Mouse (Mus musculus) intestine, embryonic 14.5 days (tissue): ENCODE measurements at regions not wholly inside any gene's neighbourhood (a gene's known extent, or its start where the extent isn't known, plus 50 kb on each side); places are given as distances from the start of the nearest gene placed in this dataset.

Experiments
- ATAC-seq: fragments of 200-750 bp; cut with Nextera tagmentation; replicated peaks from 2 replicates; pipeline ENCODE4 v1.8.0; 2017; ENCODE audit warnings: low read depth, moderate number of reproducible peaks, moderate TSS enrichment, moderate library complexity; ENCODE audit not compliant: low FRiP score, low TSS enrichment
- DNase-seq: peaks from one replicate; pipeline ENCODE4 v3.0.0-alpha.2; 2018; ENCODE audit warnings: low spot score
- H3K27ac ChIP-seq: fragments of 300-500 bp; sonication (generic); 2 replicates; pipeline ENCODE4 v1.5.1; 2014; ENCODE audit warnings: low read depth, mild to moderate bottlenecking, control low read depth
- H3K27me3 ChIP-seq: fragments of 300-500 bp; sonication (generic); replicated peaks from 2 replicates; pipeline ENCODE4 v1.6.1; 2014; ENCODE audit warnings: low read length, control low read depth; ENCODE audit not compliant: control insufficient read depth, insufficient read depth
- H3K36me3 ChIP-seq: fragments of 300-500 bp; sonication (generic); 2 replicates; pipeline ENCODE4 v1.6.1; 2014; ENCODE audit warnings: low read length, control low read depth; ENCODE audit not compliant: control insufficient read depth, insufficient read depth
- H3K4me1 ChIP-seq: fragments of 300-500 bp; sonication (generic); replicated peaks from 2 replicates; pipeline ENCODE4 v1.6.1; 2014; ENCODE audit warnings: low read length, control low read depth, mixed read lengths; ENCODE audit not compliant: control insufficient read depth, insufficient read depth
- H3K4me2 ChIP-seq: fragments of 300-500 bp; sonication (generic); 2 replicates; pipeline ENCODE4 v1.6.1; 2014; ENCODE audit warnings: low read length
- H3K4me3 ChIP-seq: fragments of 300-500 bp; sonication (generic); 2 replicates; pipeline ENCODE4 v1.5.1; 2014; ENCODE audit warnings: low read depth, low read length, control low read depth, mixed read lengths
- H3K9ac ChIP-seq: fragments of 300-500 bp; sonication (generic); 2 replicates; pipeline ENCODE4 v1.6.1; 2014; ENCODE audit warnings: mild to moderate bottlenecking, low read length
- H3K9me3 ChIP-seq: fragments of 300-500 bp; sonication (generic); 2 replicates; pipeline ENCODE4 v1.6.1; 2016; ENCODE audit warnings: low read length, control low read depth; ENCODE audit not compliant: control insufficient read depth
- WGBS: fragments of 180-500 bp; shearing (Covaris S2); extraction: QIAGEN DNeasy Blood & Tissue Kit; methylation state at CpG from one replicate; pipeline ENCODE4 v1.1.7; 2014; 5-methylcytosine and 5-hydroxymethylcytosine counted together

GRCm38 (mm10) chr5:73904146-73904811, 164.0 kb downstream of the Usp46 start:
- 90% methylated on average over 8 of the region's 8 CpGs for WGBS
- no peaks in the 10 kb centered on the region for H3K36me3 ChIP-seq
- H3K9ac ChIP-seq: no peak overlapping the region
- H3K4me1 ChIP-seq: peaks cover 3% of the 10 kb centered on the region; the same call in 1 of the 2 replicates
- H3K27ac ChIP-seq: no peak overlapping the region
- no peak overlapping the region for H3K4me3 ChIP-seq
- no peak for DNase-seq
- H3K27me3 ChIP-seq: no peaks in the 10 kb centered on the region
- ATAC-seq: no peak
- H3K9me3 ChIP-seq: no peaks in the 10 kb centered on the region
- no peak overlapping the region for H3K4me2 ChIP-seq

DNA sequence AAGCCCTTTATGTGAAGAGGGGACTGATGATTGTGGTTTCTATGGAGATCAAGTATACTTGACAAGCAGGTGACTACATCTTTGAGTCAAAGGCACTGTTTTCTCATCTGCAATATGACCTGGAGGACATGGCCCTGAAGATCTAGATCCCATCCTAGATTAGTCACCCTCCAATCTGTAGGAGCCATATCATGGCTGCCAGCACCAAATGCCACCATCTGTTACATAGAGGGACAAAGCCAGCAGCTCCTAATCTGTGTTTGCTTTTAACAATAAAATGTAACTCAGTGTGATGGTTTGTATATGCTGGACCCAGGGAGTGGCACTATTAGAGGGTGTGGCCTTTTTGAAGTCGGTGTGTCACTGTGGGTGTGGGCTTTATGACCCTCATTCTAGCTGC, 156.1 kb downstream of the Usp46 start:
- H3K27ac ChIP-seq: no peak overlapping the region
- H3K27me3 ChIP-seq: no peaks in the 10 kb centered on the region
- 0 out of 2 replicates have a peak, but pooled peaks have one; percentile 53 for ATAC-seq
- H3K9me3 ChIP-seq: no peaks in the 10 kb centered on the region
- 52% methylated on average over 1 of the region's 1 CpGs for WGBS
- H3K36me3 ChIP-seq: no peaks in the 10 kb centered on the region
- no peak overlapping the region for H3K4me2 ChIP-seq
- DNase-seq: no peak
- H3K4me1 ChIP-seq: no peaks in the 10 kb centered on the region
- H3K9ac ChIP-seq: no peak overlapping the region
- no peak overlapping the region for H3K4me3 ChIP-seq

- 64% methylated on average over 6 of the region's 6 CpGs for WGBS
- no peak for ATAC-seq
These were observed 155.1 kb downstream of the Usp46 start for GRCm38 (mm10) chr5:73913116-73913515.

GRCm38 (mm10) chr5:73918011-73918410, 150.2 kb downstream of the Usp46 start:
- Histone ChIP-seq H3K4me1 (no peaks in the 10 kb centered on the region), H3K27me3 (no peaks in the 10 kb centered on the region), H3K4me2 (no peak overlapping the region), H3K4me3 (no peak overlapping the region), H3K9me3 (no peaks in the 10 kb centered on the region), H3K36me3 (no peaks in the 10 kb centered on the region), H3K27ac (no peak overlapping the region), H3K9ac (no peak overlapping the region)
- no peak for ATAC-seq
- WGBS: 61% methylated on average over 2 of the region's 2 CpGs
- no peak for DNase-seq

More at GRCm38 (mm10) chr5:73913116-73913515, 155.1 kb downstream of the Usp46 start:
- H3K9me3 ChIP-seq: no peaks in the 10 kb centered on the region
- no peak overlapping the region for H3K4me2 ChIP-seq
- no peaks in the 10 kb centered on the region for H3K27me3 ChIP-seq
- H3K36me3 ChIP-seq: no peaks in the 10 kb centered on the region
- H3K4me1 ChIP-seq: no peaks in the 10 kb centered on the region
- H3K9ac ChIP-seq: no peak overlapping the region
- no peak overlapping the region for H3K27ac ChIP-seq
- H3K4me3 ChIP-seq: no peak overlapping the region
- DNase-seq: no peak

GRCm38 (mm10) chr5:73919936-73920335, 148.3 kb downstream of the Usp46 start:
- no peak overlapping the region for H3K4me3 ChIP-seq
- ATAC-seq (no peak), DNase-seq (no peak)
- H3K27ac ChIP-seq: no peak overlapping the region
- no peak overlapping the region for H3K4me2 ChIP-seq
- no peaks in the 10 kb centered on the region for H3K36me3 ChIP-seq
- H3K9ac ChIP-seq: no peak overlapping the region
- H3K9me3 ChIP-seq: no peaks in the 10 kb centered on the region
- H3K27me3 ChIP-seq: no peaks in the 10 kb centered on the region
- 84% methylated on average over 6 of the region's 6 CpGs for WGBS
- no peaks in the 10 kb centered on the region for H3K4me1 ChIP-seq

DNA sequence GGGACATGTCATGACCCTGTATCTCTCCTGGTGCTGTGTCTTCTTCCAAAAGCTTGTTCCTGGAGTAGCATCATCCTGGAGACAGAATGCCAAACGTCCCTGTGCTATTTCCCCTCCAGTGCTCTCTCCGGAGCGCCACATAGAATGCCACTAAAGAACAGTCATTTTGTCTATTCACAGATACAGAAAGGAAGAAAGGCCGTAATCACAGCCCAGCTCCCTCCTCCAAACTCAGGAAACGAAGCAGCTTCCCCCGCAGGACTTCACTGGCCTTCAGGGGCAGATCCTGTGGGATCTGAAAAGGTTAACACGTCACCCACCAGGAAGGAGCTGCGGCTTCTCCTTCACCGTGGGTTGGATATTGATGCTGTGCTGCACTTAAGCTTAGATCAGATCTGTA, 140.7 kb downstream of the Usp46 start:
- DNase-seq (no peak), ATAC-seq (no peak)
- no peaks in the 10 kb centered on the region for H3K27me3 ChIP-seq
- H3K4me1 ChIP-seq: peaks cover 4% of the 10 kb centered on the region; the same call in 1 of the 2 replicates
- H3K4me2 ChIP-seq: no peak overlapping the region
- H3K9ac ChIP-seq: no peak overlapping the region
- H3K4me3 ChIP-seq: no peak overlapping the region
- H3K36me3 ChIP-seq: no peaks in the 10 kb centered on the region
- no peaks in the 10 kb centered on the region for H3K9me3 ChIP-seq
- H3K27ac ChIP-seq: no peak overlapping the region
- 77% methylated on average over 9 of the region's 9 CpGs for WGBS

DNA sequence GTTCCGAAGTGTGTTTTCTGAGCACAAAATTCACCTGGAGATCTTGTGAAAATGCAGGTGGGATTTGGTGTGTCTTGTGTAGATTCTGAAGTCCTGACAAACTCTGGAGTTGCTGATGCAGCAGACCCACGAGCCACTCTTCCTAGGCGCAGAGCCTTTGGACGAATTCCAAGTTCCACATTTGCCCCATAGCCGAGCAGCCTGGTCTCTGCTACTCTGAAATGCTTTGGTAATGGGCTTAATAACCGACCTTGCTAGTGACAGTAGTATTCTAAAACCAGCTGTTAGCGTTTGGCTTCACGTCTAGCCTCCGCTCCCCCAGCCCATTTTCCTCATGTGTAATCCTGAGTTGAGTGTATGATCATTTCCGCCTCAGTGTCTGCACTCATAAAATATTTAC, 139.5 kb downstream of the Usp46 start:
- Histone ChIP-seq H3K36me3 (no peaks in the 10 kb centered on the region), H3K27me3 (no peaks in the 10 kb centered on the region), H3K9ac (no peak overlapping the region), H3K4me1 (peaks cover 4% of the 10 kb centered on the region; the same call in 1 of the 2 replicates), H3K4me3 (no peak overlapping the region), H3K27ac (no peak overlapping the region; the same call in 1 of the 2 replicates), H3K9me3 (no peaks in the 10 kb centered on the region), H3K4me2 (no peak overlapping the region)
- no peak for DNase-seq
- ATAC-seq: no peak
- 50% methylated on average over 10 of the region's 10 CpGs for WGBS

GRCm38 (mm10) chr5:73930205-73930604, 138.0 kb downstream of the Usp46 start:
- no peak for ATAC-seq
- H3K4me2 ChIP-seq: no peak overlapping the region
- H3K9ac ChIP-seq: no peak overlapping the region
- H3K27me3 ChIP-seq: no peaks in the 10 kb centered on the region
- no peaks in the 10 kb centered on the region for H3K36me3 ChIP-seq
- H3K4me3 ChIP-seq: no peak overlapping the region
- no peak for DNase-seq
- WGBS: 70% methylated on average over 5 of the region's 5 CpGs
- no peak overlapping the region for H3K27ac ChIP-seq
- peaks cover 4% of the 10 kb centered on the region; the same call in 1 of the 2 replicates for H3K4me1 ChIP-seq
- no peaks in the 10 kb centered on the region for H3K9me3 ChIP-seq

- no peaks in the 10 kb centered on the region for H3K9me3 ChIP-seq
- H3K4me2 ChIP-seq: no peak overlapping the region
- H3K27ac ChIP-seq: no peak overlapping the region
- WGBS: 59% methylated on average over 2 of the region's 2 CpGs
- no peaks in the 10 kb centered on the region for H3K27me3 ChIP-seq
- no peak for ATAC-seq
- no peak overlapping the region for H3K9ac ChIP-seq
- no peaks in the 10 kb centered on the region for H3K4me1 ChIP-seq
- no peak overlapping the region for H3K4me3 ChIP-seq
- H3K36me3 ChIP-seq: no peaks in the 10 kb centered on the region
- no peak for DNase-seq
These were observed 130.4 kb downstream of the Usp46 start for GRCm38 (mm10) chr5:73937799-73938198.
